Mouse (Mus musculus): ENCODE results near the gene Gm29276. TPM values are rescaled to one million over a fixed set of nuclear protein-coding genes. Genes with fewer than 3 reads are reported as not detected.
"Not testable (repeated sequence)": the region's sequence is repeated elsewhere in the genome, so short reads cannot be mapped to it uniquely, and the experiment has no call there.

The Gm29276 gene
- polyA plus RNA-seq (2015; fragmentation: Nextera tagmentation; extraction: Ambion mirVana): not detected in 2 replicates

DNA sequence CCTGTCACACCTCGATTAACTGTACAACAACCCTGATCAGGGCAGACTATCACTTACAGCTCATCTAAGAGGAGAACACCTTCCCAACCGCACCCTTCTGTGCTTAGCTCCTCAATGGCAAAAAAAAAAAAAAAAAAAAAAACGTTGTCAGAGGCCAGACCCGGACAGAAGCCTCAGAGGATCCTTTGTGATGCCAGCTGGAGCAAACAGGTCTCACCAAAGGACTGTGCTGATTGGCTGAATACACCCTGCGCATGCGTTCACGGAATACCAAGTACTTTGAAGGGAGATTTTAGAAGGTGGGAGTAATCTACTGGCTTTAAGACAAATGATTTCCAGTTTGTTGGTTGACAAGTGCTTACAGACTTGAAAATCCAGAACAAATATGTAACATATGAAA, at the start of gene Gm29276:
Gene Gm29276 (minus strand): TSS at position 101 of the 400 bp plus-strand sequence.
- DNase-seq (ENCODE audit: low spot score): not testable (repeated sequence)

Data from thymus, postnatal 0 days (tissue).